Mouse (Mus musculus) splenic B cell, adult 2 months (primary cell): ENCODE measurements around the gene Dennd2a.
"Not testable (repeated sequence)": the region's sequence is repeated elsewhere in the genome, so short reads cannot be mapped to it uniquely, and the experiment has no call there.

Experiments used
- DNase-seq: peaks from one replicate; pipeline ENCODE4 v3.0.0-alpha.2; 2011; ENCODE audit warnings: low read depth, low spot score
- H3K27me3 ChIP-seq: 2 replicates; pipeline ENCODE4 v1.6.1; 2012; ENCODE audit warnings: mild to moderate bottlenecking, low read length, moderate library complexity, mixed read lengths; ENCODE audit not compliant: control insufficient read depth, poor library complexity, insufficient read depth, severe bottlenecking
- H3K36me3 ChIP-seq: 2 replicates; pipeline ENCODE4 v1.6.1; 2012; ENCODE audit warnings: mild to moderate bottlenecking, low read length, moderate library complexity, mixed read lengths; ENCODE audit not compliant: control insufficient read depth, poor library complexity, insufficient read depth, severe bottlenecking

Dennd2a gene

GRCm38 (mm10) chr6:39434111-39434885 is 123.4 kb downstream of the Dennd2a start:
- no peaks in the 10 kb centered on the region for H3K27me3 ChIP-seq
- H3K36me3 ChIP-seq: no peaks in the 10 kb centered on the region
- DNase-seq: no peak

GRCm38 (mm10) chr6:39433701-39434100 is 124.0 kb downstream of the Dennd2a start:
- Histone ChIP-seq H3K36me3 (no peaks in the 10 kb centered on the region), H3K27me3 (no peaks in the 10 kb centered on the region)
- DNase-seq: no peak

- Histone ChIP-seq H3K27me3 (no peaks in the 10 kb centered on the region), H3K36me3 (no peaks in the 10 kb centered on the region)
- no peak for DNase-seq
Observed at GRCm38 (mm10) chr6:39433174-39433573, 124.5 kb downstream of the Dennd2a start.

- Histone ChIP-seq H3K36me3 (no peaks in the 10 kb centered on the region), H3K27me3 (no peaks in the 10 kb centered on the region)
- DNase-seq: no peak
Observed at GRCm38 (mm10) chr6:39430722-39431121, 126.9 kb downstream of the Dennd2a start.

GRCm38 (mm10) chr6:39429007-39429788 is 128.5 kb downstream of the Dennd2a start:
- Histone ChIP-seq H3K36me3 (no peaks in the 10 kb centered on the region), H3K27me3 (no peaks in the 10 kb centered on the region)
- DNase-seq: no peak

- no peaks in the 10 kb centered on the region for H3K36me3 ChIP-seq
- no peaks in the 10 kb centered on the region; the same call in 1 of the 2 replicates for H3K27me3 ChIP-seq
- no peak for DNase-seq
Observed at GRCm38 (mm10) chr6:39427276-39428003, 130.2 kb downstream of the Dennd2a start.

GRCm38 (mm10) chr6:39426725-39427124 is 130.9 kb downstream of the Dennd2a start:
- no peak for DNase-seq
- Histone ChIP-seq H3K27me3 (no peaks in the 10 kb centered on the region; the same call in 1 of the 2 replicates), H3K36me3 (no peaks in the 10 kb centered on the region)

GRCm38 (mm10) chr6:39425181-39425580 is 132.5 kb downstream of the Dennd2a start:
- no peaks in the 10 kb centered on the region for H3K36me3 ChIP-seq
- no peaks in the 10 kb centered on the region; the same call in 1 of the 2 replicates for H3K27me3 ChIP-seq
- DNase-seq: no peak

GRCm38 (mm10) chr6:39423686-39424085 is 134.0 kb downstream of the Dennd2a start:
- no peak for DNase-seq
- H3K36me3 ChIP-seq: no peaks in the 10 kb centered on the region
- H3K27me3 ChIP-seq: no peaks in the 10 kb centered on the region; the same call in 1 of the 2 replicates

- H3K27me3 ChIP-seq: no peaks in the 10 kb centered on the region; the same call in 1 of the 2 replicates
- H3K36me3 ChIP-seq: no peaks in the 10 kb centered on the region
- DNase-seq: no peak
Observed at GRCm38 (mm10) chr6:39423130-39423551, 134.5 kb downstream of the Dennd2a start.

- DNase-seq: no peak
- H3K36me3 ChIP-seq: no peaks in the 10 kb centered on the region
- no peaks in the 10 kb centered on the region; the same call in 1 of the 2 replicates for H3K27me3 ChIP-seq
Observed at GRCm38 (mm10) chr6:39420867-39421266, 136.8 kb downstream of the Dennd2a start.

- Histone ChIP-seq H3K36me3 (no peaks in the 10 kb centered on the region), H3K27me3 (no peaks in the 10 kb centered on the region; the same call in 1 of the 2 replicates)
- peak; percentile 86 for DNase-seq
Observed at GRCm38 (mm10) chr6:39419851-39420721, 137.6 kb downstream of the Dennd2a start, which contains the start of gene Mkrn1. Mkrn1 (minus strand) TSS chr6:39420462.

- Histone ChIP-seq H3K36me3 (0 out of 2 replicates have a peak, but pooled peaks cover 2% of the 10 kb centered on the region), H3K27me3 (no peaks in the 10 kb centered on the region; the same call in 1 of the 2 replicates)
- DNase-seq: no peak
Observed at GRCm38 (mm10) chr6:39419386-39419850, 138.2 kb downstream of the Dennd2a start.

- not testable (repeated sequence) for H3K36me3 ChIP-seq, DNase-seq, H3K27me3 ChIP-seq
Observed at GRCm38 (mm10) chr6:39416654-39417053, 141.0 kb downstream of the Dennd2a start.
